Mouse (Mus musculus) left cerebral cortex, adult 18-20 months (tissue): ENCODE results near the gene Trim28. TPM values are rescaled to one million over a fixed set of nuclear protein-coding genes. Genes with fewer than 3 reads are reported as not detected.

Experiments
- DNase-seq, 2 experiments: peaks; one replicate each; pipeline ENCODE4 v3.0.0; 2021 to 2022; ENCODE audit warnings: low spot score in 2 of 2, mixed read lengths in 1 of 2
- total RNA-seq, 2 experiments: library from RNA; stranded (reverse); gene quantifications; 2 replicates each; pipeline ENCODE4 v1.2.3; 2021

Gene Trim28
- total RNA-seq, 2 experiments from 2014 or later = 206 to 207 TPM

- DNase-seq = no peak
Observed at GRCm38 (mm10) chr7:12997230-12997629, 1.7 kb upstream of the Trim28 start.

- no peak for DNase-seq
Observed at GRCm38 (mm10) chr7:12998053-12998452, 861 bp upstream of the Trim28 start, which contains the start of gene Slc27a5. TSS of gene Slc27a5 (minus strand) at chr7:12998192.

- DNase-seq = no peak
Observed at GRCm38 (mm10) chr7:13001584-13001983, 2.7 kb downstream of the Trim28 start.

- no peak for DNase-seq
Observed at GRCm38 (mm10) chr7:13003380-13003779, 4.5 kb downstream of the Trim28 start.

GRCm38 (mm10) chr7:13006011-13006410 lies 7.1 kb downstream of the Trim28 start:
- DNase-seq = no peak

- no peak for DNase-seq
Observed at GRCm38 (mm10) chr7:13006531-13006930, 7.6 kb downstream of the Trim28 start.

GRCm38 (mm10) chr7:13007341-13008092 lies 8.6 kb downstream of the Trim28 start:
- no peak for DNase-seq

- DNase-seq = peak; percentile 89 to 91
Observed at GRCm38 (mm10) chr7:13009143-13010004, 10.5 kb downstream of the Trim28 start.

- no peak for DNase-seq
Observed at GRCm38 (mm10) chr7:13010005-13010908, 11.3 kb downstream of the Trim28 start, which contains the start of gene Zbtb45. TSS of gene Zbtb45 (minus strand) at chr7:13010034.

GRCm38 (mm10) chr7:13013671-13014070 lies 14.8 kb downstream of the Trim28 start:
- no peak for DNase-seq

- DNase-seq = no peak
Observed at GRCm38 (mm10) chr7:13014275-13014839, 15.4 kb downstream of the Trim28 start.

GRCm38 (mm10) chr7:13015217-13015616 lies 16.3 kb downstream of the Trim28 start:
- DNase-seq = no peak

- no peak for DNase-seq
Observed at GRCm38 (mm10) chr7:13022773-13023535, 24.0 kb downstream of the Trim28 start.

- peak; percentile 92 to 95 for DNase-seq
Observed at GRCm38 (mm10) chr7:13023928-13024731, 25.2 kb downstream of the Trim28 start.

GRCm38 (mm10) chr7:13024805-13025204 lies 25.9 kb downstream of the Trim28 start:
- peak; percentile 77 to 79 for DNase-seq

GRCm38 (mm10) chr7:13025511-13026112 lies 26.7 kb downstream of the Trim28 start:
- DNase-seq = no peak

GRCm38 (mm10) chr7:13028986-13029385 lies 30.1 kb downstream of the Trim28 start:
- no peak for DNase-seq

- no peak for DNase-seq
Observed at GRCm38 (mm10) chr7:13031069-13031468, 32.2 kb downstream of the Trim28 start.

- DNase-seq = no peak
Observed at GRCm38 (mm10) chr7:13031983-13032382, 33.1 kb downstream of the Trim28 start.
